Comparison of ENCODE assay signal across 9 mouse cellular contexts in genomic region chr12:101974571-101974970, GRCm38 (mm10). TPM values are rescaled to one million over a fixed set of nuclear protein-coding genes. Genes with fewer than 3 reads are reported as not detected.
DNase-seq lines count a peak whose midpoint lies in the region; ATAC-seq lines count a peak whose summit lies in the region.
"Had no signal": no experiment of that assay in that cellular context is flagged by ENCODE, and none has a peak within 500 bp of the region (broad histone marks: within the 10 kb centered on the region; RNA-seq: fewer than 3 reads in every experiment).

No protein-coding gene starts in this region.

- ATAC-seq in forebrain, embryonic 12.5 days (ENCODE audit: low FRiP score) = no peak
- ATAC-seq in liver, embryonic 12.5 days = no peak

- H3K4me1 ChIP-seq in forebrain, embryonic 12.5 days = peaks cover 22% of the 10 kb centered on the region
- peaks cover 58% of the 10 kb centered on the region for H3K4me1 ChIP-seq in liver, embryonic 12.5 days

- H3K9me3 ChIP-seq in forebrain, embryonic 12.5 days = no peaks in the 10 kb centered on the region
- no peaks in the 10 kb centered on the region for H3K9me3 ChIP-seq in liver, embryonic 12.5 days (replicated peaks)

- peak; percentile 16 for DNase-seq in retina, postnatal 1 day
- no peak for DNase-seq in retina, embryonic 14.5 days (ENCODE audit: low spot score)
- no peak for DNase-seq in thymus, postnatal 0 days (ENCODE audit: low spot score)
- DNase-seq in adrenal gland, adult 8-10 months = no peak
- no peak for DNase-seq in yolk sac, embryonic 10.5 days (ENCODE audit: low spot score)
- DNase-seq: cerebellum, adult 9-11 months; thymus, adult 2 months had no signal

- H3K4me2 ChIP-seq in forebrain, embryonic 12.5 days = peak overlapping the region; percentile 76
- H3K4me2 ChIP-seq in liver, embryonic 12.5 days = peak overlapping the region; percentile 86

- H3K4me3 ChIP-seq in forebrain, embryonic 12.5 days (replicated peaks) = peak overlapping the region; percentile 93
- peak overlapping the region; percentile 93 for H3K4me3 ChIP-seq in liver, embryonic 12.5 days

- no peaks in the 10 kb centered on the region for H3K27me3 ChIP-seq in forebrain, embryonic 12.5 days
- H3K27me3 ChIP-seq in liver, embryonic 12.5 days (replicated peaks) = no peaks in the 10 kb centered on the region

- peak overlapping the region; percentile 88 for H3K9ac ChIP-seq in forebrain, embryonic 12.5 days
- peak overlapping the region; percentile 94 for H3K9ac ChIP-seq in liver, embryonic 12.5 days

- 0% methylated on average over 1 of the region's 1 CpGs for WGBS in forebrain, embryonic 12.5 days
- 0% methylated on average over 1 of the region's 1 CpGs for WGBS in liver, embryonic 12.5 days (ENCODE audit: insufficient replicate concordance)

- peaks cover 3% of the 10 kb centered on the region; the same call in 1 of the 2 replicates for H3K36me3 ChIP-seq in forebrain, embryonic 12.5 days (replicated peaks)
- peaks cover 30% of the 10 kb centered on the region for H3K36me3 ChIP-seq in liver, embryonic 12.5 days

- peak overlapping the region; percentile 91; the same call in 1 of the 2 replicates for H3K27ac ChIP-seq in forebrain, embryonic 12.5 days
- H3K27ac ChIP-seq in liver, embryonic 12.5 days = peak overlapping the region; percentile 90

RNA-seq across cellular contexts. Expression of gene Cpsf2, which starts 1.2 kb away (rescaled TPM):
- 41.4 and 43.0 TPM in 2 replicates for polyA plus RNA-seq in forebrain, embryonic 12.5 days (2016; fragmentation: Nextera tagmentation; extraction: Ambion mirVana)
- 28.9 and 29.3 TPM in 2 replicates for polyA plus RNA-seq in liver, embryonic 12.5 days (2016; fragmentation: Nextera tagmentation; extraction: Ambion mirVana)
- polyA plus RNA-seq in thymus, postnatal 0 days (2015; fragmentation: Nextera tagmentation; extraction: Ambion mirVana) = 27.6 and 28.5 TPM in 2 replicates
- 10 to 100 TPM; 33.5 to 39.0 (median 37.2) TPM for total RNA-seq in adrenal gland, adult 8-10 months (2022)

RNA-seq across cellular contexts. Expression of gene Atxn3, which starts 16.5 kb away (rescaled TPM):
- polyA plus RNA-seq in forebrain, embryonic 12.5 days (2016; fragmentation: Nextera tagmentation; extraction: Ambion mirVana) = 16.2 and 16.4 TPM in 2 replicates
- 12.4 and 15.3 TPM in 2 replicates for polyA plus RNA-seq in liver, embryonic 12.5 days (2016; fragmentation: Nextera tagmentation; extraction: Ambion mirVana)
- 18.5 and 19.9 TPM in 2 replicates for polyA plus RNA-seq in thymus, postnatal 0 days (2015; fragmentation: Nextera tagmentation; extraction: Ambion mirVana)
- 10 to 100 TPM; 17.7 to 24.6 (median 20.9) TPM for total RNA-seq in adrenal gland, adult 8-10 months (2022)
